Mouse (Mus musculus): Measurements from ENCODE around the gene Fam172a.

Fam172a gene

DNA sequence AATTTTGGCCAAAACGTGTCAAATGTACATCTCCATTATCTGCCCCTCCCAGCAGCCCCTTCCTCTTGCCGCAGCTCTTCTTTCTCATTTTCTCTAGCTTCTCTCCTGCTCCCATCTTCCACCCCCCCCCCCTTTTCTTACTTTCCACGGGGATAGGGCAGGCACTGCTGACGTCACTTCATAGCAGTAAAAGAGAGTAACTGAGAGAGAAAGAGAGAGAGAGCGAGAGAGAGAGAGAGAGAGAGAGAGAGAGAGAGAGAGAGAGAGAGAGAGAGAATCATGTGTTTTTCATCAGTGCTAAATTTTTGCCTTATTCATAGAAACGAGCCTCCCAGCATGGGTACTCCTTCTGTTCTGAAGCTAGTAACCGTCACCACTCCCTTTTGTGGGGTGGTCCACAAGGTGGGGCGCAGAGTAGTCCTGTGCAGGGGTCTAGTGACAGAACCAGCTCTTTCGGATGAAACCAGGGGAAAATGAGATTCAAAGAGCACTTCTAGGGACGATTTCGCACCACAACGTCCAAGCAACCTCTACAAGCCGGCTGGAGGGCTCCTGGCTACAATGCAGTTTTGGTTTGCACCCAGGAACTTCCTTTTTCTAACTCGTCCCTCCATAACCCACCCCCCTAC lies 480.2 kb downstream of the Fam172a start:
- DNase-seq = no peak

DNA sequence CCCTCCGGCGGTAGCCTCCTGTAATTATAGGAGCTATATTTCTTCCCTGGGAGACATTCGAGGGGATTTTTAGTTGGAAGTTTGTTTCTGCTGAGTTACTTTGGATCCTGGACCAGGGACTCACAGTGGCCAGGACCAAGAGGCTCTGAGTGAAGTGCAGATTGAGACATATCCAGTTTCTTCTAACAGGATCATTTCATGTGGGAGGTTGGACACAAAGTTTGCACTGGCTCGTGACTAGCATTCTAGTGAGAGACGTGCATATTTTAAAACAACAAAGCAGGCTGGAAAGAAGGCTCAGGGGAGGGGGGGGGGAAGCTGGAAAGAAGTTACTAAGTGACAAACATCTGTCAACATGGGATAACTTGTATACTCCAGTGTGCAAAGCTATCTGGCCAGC lies 481.2 kb downstream of the Fam172a start:
- DNase-seq = no peak

DNA sequence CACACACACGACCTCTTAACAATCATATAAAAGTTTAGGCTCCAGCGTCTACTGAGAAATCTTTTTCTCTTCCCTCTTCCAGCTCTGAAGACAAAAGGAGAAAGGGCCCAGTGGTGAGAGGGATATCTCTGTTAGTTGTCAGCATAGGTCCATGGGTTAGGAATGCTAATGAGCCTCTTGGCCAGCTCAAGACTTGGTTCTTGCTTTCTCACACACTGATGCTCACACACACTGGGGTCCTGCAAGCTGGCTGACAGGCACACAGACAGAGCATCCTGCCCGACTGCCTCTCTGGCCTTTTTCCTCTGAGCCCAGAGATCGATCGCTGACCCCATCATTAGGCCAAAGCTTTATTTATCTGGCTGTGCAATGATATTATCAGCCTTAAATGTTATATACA lies 482.2 kb downstream of the Fam172a start:
- no peak for DNase-seq

DNA sequence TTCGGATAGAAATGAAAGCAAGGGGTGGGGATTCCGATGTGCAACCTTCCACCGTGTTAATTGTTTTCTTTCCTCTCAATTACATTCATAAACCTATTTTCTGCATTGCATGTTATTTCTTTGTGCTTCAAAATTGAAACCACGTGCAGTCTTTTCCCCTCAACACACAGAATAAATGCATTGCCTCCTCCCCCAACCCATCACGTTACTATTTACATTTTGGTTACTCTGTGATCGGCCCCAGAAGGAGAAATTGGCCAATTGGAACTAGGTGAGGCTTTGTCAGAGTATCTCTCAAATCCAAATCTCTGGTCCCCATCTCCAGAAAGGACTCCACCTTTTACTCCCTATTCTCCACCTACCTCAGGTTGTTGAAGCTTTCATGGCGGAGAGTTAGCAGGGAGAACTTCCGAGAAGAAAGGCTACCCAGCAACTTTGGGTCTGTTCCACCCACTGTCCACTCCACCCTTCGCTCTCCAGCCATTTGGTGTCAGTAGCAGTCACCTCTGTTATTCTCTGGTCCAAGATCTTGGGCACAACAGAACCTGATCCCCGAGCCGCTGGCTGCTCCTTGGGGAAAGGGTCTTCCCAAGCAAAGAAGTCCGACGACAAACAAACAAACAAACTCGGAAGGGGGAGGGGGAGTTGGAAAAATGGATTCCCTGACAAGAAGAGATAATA lies 483.1 kb downstream of the Fam172a start:
- no peak for DNase-seq

DNA sequence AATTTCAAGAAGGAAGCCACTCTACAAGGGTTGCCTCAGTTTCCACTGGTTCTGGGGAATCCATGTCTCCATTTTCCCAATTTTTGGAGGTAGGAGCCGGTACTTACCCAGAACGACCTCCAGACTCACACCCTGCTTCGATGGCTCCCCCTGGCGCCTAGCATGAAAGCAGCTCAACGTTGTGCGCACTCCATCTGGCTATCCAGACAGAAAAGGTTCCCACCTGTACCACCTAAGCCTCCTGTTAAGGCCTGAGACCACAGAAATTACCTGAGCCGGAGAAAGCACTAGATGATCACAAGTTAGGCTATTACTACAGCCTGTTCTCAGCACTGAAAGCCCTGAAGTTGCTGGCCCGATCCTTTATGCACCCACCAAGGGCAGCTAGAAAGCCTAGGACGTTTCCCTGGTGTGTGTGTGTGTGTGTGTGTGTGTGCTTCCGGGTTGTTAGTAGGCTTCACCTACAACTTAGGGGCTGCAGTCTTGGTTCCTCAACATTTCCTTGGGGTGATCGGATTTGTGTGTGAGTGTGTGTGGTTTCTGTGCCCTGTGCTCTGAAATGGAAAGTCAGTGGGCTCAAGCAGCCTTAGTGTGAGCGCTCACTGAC lies 484.6 kb downstream of the Fam172a start:
- no peak for DNase-seq

DNA sequence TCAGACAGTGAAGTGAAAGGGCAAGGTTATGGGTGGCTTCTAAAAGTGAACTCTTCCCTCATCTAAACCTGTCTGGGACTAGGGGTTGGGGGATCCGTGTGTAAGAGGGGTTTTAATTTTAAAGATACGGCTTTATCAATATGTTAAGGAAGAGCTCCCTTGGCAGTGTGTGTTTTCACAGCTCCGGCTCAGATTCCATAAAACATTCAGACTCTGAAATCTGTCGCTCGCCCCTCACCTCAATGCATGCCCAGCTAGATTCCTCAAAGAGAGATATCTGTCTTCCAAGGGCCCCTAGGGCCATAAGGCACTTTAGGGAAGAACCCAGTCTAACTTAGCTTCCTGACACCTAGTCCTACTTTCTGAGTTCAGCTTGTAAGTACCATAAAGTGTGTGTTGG lies 486.0 kb downstream of the Fam172a start:
- DNase-seq = no peak

DNA sequence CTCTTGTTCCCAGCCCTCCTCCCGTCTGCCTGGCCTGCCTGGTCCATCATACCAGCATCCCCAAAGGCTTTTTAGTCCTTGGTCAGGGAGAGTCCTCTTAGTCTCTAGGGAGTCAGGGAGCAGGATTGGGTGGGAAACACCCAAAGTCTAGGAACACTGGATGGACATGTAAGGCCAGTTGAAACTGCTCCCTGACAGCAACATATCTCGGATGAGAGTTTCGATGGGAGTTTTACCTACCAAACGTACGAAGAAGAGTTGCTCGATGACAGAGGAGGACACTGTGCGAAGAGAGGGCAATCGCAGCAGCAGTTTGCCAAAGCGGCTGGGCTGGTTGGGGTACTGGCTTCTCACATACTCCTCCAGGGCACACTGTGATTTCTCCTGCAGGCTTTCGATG lies 487.8 kb downstream of the Fam172a start:
- no peak for DNase-seq

DNA sequence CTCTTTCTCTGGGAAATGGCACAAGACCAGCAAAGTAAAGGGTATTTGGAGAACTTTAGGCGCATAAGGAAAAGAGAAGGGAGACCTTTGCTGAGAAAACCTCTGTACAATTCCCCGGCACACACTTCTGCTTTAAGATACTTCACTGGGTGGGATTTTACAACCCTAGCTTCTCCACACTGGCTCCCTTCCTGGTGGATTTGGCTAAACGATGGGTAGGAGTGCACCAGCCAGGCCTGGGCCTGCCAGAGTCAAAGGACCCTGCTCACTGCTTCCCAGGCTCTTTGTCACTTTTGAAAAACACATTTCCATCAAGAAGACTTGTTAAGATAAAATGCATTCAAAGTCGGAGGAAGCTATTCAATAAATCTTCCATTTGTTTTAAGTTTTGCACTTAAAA lies 491.4 kb downstream of the Fam172a start:
- DNase-seq = no peak

DNA sequence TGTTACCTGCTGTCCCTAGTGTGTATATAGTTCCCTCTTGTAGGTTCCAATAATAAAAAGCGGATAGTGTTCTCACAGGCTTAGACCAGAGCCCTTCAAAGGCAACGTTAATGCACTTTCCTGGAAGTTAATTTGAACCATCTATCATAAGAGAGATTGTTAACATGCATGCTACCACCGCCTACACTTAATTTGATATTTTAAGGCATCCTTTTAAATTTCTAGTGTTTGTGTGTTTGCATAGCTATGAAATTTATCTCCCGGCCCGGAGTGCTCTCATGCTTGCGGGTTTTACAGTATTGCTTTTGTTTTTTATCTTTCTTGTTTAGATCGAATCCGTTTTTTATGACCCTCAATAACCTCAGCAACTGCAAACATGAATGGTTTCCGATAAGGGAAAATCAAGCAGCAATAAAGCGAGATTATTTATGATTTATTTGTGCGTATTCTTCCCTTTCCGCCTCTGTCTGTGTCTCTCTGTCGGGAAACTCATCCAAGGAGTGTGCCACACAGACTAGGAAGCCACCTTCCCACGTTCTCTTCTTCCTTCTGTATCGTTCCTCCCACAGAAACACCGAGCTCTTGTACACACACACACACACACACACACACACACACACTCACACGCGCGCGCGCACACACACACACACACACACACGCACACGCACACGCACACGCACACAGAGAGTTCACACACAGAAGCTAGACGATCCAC lies 492.5 kb downstream of the Fam172a start:
- no peak for DNase-seq

DNA sequence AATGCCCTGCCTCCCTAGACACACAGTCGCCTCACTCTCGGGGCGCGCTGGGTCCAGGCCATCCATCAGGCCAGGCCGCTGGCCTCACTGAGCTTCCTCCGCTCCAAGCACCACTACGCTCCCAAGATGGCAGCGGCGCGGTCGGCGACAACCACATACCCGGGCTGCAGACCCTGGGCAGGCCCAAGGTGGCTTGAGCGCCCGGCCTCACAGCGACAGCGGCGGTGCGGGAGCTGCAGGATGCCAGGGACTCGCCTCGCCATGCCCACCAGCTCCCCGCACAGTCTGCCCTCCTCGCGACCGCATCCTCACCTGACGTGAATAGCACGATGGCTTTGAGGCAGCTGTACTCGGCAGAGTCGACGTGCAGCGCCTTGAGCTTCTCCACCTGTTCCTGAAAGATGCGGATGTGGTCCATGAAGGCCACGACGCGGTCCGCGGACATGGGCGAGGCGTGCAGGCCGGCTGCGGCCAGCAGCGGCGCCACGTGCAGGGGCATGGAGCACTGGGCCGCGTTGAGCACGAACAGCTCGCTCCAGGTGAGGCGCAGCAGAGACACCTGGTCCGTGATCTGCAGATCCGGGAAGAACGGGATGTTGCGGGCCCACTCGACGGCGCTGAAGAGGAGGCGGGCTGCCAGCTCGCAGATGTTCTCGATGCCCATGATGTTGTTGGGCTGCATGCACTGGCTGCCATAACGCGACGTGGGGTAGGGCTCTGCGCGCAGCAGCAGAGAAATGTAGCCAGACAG lies 493.2 kb downstream of the Fam172a start:
- no peak for DNase-seq

DNA sequence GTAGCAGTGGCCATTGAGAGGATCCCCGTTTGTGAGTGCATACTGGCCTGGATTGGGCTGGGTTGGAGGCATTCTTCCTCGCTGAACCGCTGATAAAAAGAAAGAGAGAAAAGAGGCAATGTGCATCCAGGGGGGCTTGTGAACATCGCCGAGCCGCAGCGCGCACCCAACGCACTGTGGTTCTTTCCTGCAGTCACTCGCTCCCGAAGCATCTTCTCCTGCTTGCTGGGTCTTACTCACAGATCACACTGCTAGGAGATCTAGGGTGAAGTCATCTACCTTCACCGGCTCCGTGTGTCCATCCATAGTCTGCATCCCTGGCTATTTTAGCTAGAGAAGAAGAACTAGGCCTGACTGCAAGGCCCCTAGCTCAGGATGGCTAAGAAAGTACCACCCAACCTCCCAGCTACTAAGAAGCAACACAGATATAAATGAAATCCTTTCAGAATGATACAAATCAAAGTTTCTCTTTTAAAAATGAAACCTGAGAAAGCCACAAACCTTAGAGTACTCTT lies 493.8 kb downstream of the Fam172a start:
- DNase-seq = no peak

DNA sequence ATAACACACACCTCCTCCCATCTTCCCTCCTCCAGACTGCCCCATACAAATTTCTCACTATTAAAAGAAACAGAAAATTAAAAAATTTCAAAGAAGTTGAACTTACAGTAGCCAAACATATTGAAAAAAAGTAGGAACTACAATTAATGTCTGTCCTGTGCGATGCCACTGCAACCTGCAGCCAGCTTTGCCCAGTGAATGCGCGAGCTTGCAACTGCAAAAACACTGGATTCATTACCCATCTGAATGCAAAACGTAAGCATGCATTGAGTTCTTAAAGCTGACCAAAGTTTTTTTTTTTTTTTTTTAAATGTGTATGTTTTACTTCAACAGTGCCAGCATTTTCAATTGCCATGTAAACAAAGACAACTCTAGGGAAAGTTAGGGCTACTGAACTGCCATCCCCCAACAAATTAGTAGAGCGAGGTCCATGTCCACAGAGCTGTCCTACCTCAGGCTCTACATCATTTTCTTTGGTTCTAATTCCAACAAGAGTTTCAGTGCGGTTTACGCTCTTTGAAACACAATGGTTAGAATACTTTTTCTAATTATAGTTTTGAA lies 494.5 kb downstream of the Fam172a start:
- no peak for DNase-seq

DNA sequence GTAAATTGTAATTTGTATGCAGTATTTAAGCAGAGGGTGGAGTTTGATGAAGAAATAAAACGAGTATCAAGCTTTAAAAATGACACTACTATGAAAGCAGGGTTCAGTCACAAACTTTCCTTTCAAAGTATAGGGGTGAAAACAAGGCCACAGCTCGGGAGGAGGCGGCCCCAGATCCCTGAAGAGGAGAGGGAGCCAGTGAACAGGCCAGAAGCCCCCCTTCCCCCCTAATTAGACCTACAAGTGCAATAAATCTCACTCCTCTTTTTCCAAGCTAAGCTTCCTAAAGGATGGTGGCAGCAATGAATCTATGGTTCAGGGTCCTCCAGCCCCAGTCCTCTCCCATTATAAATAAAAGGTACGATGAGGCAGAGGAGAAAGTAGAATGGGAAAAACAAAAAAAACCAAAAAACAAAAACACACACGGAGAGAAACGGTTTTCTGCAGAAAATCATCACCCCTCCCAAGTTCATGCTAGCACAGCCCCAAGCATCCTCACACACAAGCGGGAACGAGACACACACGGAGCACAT lies 495.5 kb downstream of the Fam172a start:
- DNase-seq = no peak

DNA sequence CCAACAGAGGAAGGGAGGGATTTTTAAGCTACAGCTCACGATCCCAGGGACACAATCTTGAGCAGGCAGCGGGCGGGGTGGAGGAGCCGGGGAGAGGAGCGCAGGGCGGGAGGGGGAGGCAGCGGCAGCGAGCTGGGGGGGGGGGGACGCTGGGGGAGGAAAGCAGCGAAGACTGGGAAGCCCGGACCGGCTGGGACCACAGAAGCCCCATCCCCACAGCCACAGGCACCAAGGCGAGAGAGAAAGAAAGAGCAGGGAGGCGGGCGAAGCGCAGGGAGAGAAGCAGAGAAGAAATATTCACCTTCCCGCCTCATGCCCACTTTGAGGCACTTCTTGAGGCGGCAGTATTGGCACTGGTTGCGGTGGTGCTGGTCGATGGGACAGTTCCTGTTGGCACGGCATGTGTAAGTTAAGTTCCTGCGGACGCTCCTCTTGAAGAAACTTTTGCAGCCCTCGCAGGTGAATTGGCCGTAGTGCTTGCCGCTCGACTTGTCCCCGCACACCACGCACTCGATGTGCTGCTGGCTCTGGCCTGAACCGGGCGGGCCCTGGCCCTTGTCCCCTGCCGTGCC lies 496.1 kb downstream of the Fam172a start:
- DNase-seq = no peak

DNA sequence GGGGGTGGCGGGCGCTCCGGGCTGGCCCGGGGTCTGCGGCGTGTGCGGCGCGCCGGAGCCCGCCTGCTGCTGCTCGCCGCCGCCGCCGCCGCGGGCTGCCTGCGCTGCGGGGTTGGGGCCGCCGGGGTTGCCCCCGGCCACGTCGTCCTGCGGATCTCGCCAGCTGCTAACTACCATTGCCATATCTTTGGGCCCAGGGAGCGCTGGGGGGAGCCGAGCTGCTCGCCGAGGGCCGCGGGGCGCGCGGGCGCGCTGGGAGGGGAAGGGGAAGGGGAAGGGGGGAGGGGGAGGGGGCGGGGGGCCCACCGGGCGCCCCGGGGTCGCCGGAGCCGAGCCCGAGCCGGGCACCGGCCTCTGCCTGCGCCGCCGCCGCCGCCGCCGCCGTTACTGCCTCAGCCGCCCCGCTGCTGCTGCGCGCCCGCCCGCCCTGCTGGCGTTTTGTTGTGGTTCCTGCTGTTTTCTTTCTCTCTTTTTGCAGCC lies 496.6 kb downstream of the Fam172a start:
- no peak for DNase-seq

DNA sequence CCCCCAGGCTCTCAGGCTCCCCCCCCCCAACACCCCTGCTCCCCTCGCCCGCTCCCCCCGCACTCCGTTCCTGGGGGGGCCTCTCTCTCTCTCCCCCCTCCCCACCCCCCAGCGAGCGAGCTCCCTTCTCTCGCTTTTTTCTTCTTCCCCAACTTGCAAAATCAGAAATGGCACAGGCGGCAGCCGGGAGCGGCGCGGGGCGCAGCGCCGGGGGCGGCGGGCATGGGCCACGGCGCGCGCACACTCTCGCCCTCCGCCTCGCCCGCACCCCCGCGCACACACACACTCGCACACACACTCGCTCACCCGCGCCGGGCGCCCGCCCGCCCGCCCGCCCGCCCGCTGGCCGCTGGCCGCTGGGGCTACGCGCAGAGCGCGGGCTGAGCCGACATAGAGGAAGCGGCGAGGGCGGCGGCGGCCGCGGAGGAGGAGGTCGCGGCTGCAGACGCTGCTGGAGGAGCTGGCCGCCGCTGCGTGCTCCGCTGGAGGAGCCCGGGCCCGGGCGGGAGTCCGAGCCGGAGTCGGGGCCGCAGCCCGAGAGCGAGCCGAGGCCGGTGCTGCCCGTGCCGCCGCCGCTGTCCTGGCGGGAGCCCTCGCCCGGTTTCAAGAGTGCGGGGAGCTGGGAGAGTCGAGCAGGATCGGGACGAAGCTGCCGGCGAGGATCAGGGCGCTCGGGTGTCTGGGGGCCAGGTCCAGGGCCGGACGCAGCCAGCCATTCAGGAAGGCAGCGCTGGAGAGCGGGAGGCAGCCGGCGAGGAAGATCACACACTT lies 497.2 kb downstream of the Fam172a start:
- DNase-seq = no peak

DNA sequence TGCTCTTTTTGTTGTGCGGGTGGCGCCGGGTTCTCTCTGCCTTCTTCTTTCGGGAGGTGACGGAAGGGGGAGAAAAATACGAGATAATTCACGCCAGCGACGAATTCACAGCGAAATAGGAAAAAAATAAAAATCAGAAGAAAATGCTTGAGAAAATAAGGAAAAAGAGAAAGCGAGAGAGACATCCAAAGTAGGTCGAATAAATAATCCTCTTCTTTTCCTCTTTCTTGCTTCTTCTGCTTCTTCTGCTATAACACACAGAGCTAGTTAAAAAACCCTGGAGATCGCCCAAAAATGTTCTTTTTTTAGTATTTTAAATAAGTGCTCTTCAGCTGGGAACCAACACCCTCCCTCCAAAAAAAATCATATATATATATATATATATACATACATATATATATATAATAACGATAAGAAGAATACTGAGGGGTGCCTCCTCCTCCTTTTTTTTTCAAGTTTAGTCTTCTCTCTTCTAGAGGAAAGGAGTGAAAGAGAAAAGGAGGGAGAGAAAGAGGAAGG lies 497.9 kb downstream of the Fam172a start, which contains the start of gene Nr2f1:
Gene Nr2f1, minus strand, starts transcription at position 116 of the 519 bp plus-strand sequence.
- no peak for DNase-seq

DNA sequence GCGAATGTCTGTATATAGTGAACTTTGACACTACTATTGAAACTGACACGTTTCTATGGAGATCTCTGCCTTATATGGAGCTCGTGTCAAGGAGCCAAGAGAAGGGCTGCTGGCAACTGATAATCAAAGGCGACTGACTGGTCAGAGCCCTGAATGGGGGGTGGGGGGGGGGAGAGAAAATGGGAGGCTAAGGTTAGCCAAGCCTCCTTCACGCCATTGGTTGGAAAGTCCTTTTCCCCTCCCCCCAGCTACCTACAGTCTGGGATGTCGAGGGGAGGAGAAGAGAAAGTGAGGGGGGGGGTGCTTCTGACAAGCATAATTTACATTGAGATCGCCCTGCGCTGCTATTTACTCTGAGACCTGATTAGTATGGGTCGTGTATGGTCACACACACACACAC lies 498.6 kb downstream of the Fam172a start:
- no peak for DNase-seq

DNA sequence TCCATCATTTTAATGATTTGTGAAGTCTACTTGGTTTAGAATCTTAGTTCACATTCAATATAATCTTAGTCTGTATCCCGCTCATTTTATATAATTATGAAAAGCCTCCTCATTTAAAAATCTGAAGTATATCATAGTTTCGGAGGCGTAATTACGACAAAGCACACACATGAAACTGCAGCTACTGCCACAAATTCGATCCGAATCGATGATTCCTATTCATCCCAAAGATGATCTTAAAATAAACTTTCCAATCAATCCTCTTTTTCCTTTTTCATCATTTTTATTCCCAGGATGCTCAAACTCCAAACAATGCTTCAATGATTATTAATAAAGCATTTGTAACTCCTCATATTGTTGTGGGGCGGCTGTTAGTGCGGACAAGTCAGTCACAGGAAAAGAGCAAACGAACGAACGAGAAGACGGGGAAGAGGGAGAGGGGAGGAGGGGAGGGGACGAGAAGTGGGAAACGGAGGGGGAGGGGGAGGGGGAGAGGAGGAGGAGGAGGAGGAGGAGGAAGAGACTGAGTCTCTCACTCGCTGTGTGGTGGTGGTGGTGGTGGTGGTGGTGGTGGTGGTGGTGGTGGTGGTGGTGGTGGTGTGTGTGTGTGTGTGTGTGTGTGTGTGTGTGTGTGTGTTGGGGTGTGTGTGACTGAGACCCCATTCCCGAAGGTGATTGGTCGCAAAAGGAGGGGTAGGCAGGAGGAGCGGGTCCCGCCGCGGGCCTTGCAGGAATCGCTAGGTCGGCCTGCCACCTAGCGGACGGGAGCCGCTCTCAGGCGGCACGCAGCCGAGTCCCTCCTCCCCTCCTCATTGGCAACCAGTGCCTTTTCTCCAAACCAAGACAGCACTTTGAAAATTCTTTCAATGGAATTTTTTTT lies 499.4 kb downstream of the Fam172a start:
- peak; percentile 42 for DNase-seq
